Mouse (Mus musculus): ENCODE data around the gene Tubgcp6. TPM values are rescaled to one million over a fixed set of nuclear protein-coding genes. Genes with fewer than 3 reads are reported as not detected.

The Tubgcp6 gene
- total RNA-seq (2023) = 10 to 100 TPM; 39.6 to 44.1 TPM

GRCm38 (mm10) chr15:89122649-89123366, at the start of gene Tubgcp6:
TSS of gene Tubgcp6 (minus strand) at chr15:89123112.

GRCm38 (mm10) chr15:89149271-89150040, 26.5 kb upstream of the Tubgcp6 start, which contains the start of gene Mapk11:
TSS of gene Mapk11 (minus strand) at chr15:89149628.

GRCm38 (mm10) chr15:89140659-89141252, 17.8 kb upstream of the Tubgcp6 start, which contains the start of gene Mapk12:
TSS of gene Mapk12 (minus strand) at chr15:89140703.

GRCm38 (mm10) chr15:89128382-89129350, 5.8 kb upstream of the Tubgcp6 start, which contains the start of gene Hdac10:
TSS of gene Hdac10 (minus strand) at chr15:89128700.

GRCm38 (mm10) chr15:89088607-89089247, 34.2 kb downstream of the Tubgcp6 start, which contains the start of gene Selenoo:
TSS of gene Selenoo (plus strand) at chr15:89089084.

GRCm38 (mm10) chr15:89074613-89075477, 48.1 kb downstream of the Tubgcp6 start, which contains the start of gene Trabd:
TSS of gene Trabd (plus strand) at chr15:89075124.

GRCm38 (mm10) chr15:89059161-89059931, 63.6 kb downstream of the Tubgcp6 start, which contains the start of gene Panx2:
TSS of gene Panx2 (plus strand) at chr15:89059734.

Other genes with a start within 250 kb of the Tubgcp6 start
- not detected for gene Ttll8, start 168.7 kb downstream of the Tubgcp6 start, total RNA-seq (2023)
- not detected for gene Mlc1, start 144.1 kb downstream of the Tubgcp6 start, total RNA-seq (2023)
- not detected for gene Mov10l1, start 140.2 kb downstream of the Tubgcp6 start, total RNA-seq (2023)
- not detected for gene Panx2, start 63.4 kb downstream of the Tubgcp6 start, total RNA-seq (2023)
- 10 to 100 TPM; 49.9 to 50.7 TPM for gene Trabd, start 48.0 kb downstream of the Tubgcp6 start, total RNA-seq (2023)
- 10 to 100 TPM; 25.4 to 26.9 TPM for gene Selenoo, start 34.0 kb downstream of the Tubgcp6 start, total RNA-seq (2023)
- gene Hdac10, start 5.6 kb upstream of the Tubgcp6 start, total RNA-seq (2023) = 10 to 100 TPM; 23.1 to 23.6 TPM
- gene Mapk12, start 17.6 kb upstream of the Tubgcp6 start, total RNA-seq (2023) = 1 to 10 TPM; 1.9 to 2.6 TPM
- gene Mapk11, start 26.5 kb upstream of the Tubgcp6 start, total RNA-seq (2023) = 10 to 100 TPM; 20.9 to 25.3 TPM
- gene Plxnb2, start 57.7 kb upstream of the Tubgcp6 start, total RNA-seq (2023) = 1 to 10 TPM; 1.5 to 2.3 TPM
- gene Dennd6b, start 73.4 kb upstream of the Tubgcp6 start, total RNA-seq (2023) = 10 to 100 TPM; 21.4 to 24.4 TPM
- gene Ppp6r2, start 88.4 kb upstream of the Tubgcp6 start, total RNA-seq (2023) = 10 to 100 TPM; 41.2 to 45.4 TPM
- 100 to 1,000 TPM; 419 to 453 TPM for gene Sbf1, start 192.2 kb upstream of the Tubgcp6 start, total RNA-seq (2023)
- gene Adm2, start 199.6 kb upstream of the Tubgcp6 start, total RNA-seq (2023) = not detected
- gene Miox, start 211.3 kb upstream of the Tubgcp6 start, total RNA-seq (2023) = not detected
- gene Lmf2, start 232.5 kb upstream of the Tubgcp6 start, total RNA-seq (2023) = 10 to 100 TPM; 39.9 to 50.1 TPM
- 100 to 1,000 TPM; 111 to 131 TPM for gene Ncaph2, start 232.6 kb upstream of the Tubgcp6 start, total RNA-seq (2023)

All from T-cell, adult 66 days (primary cell).